Mouse (Mus musculus): Measurements from ENCODE around the gene Polr1a. TPM values are rescaled to one million over a fixed set of nuclear protein-coding genes. Genes with fewer than 3 reads are reported as not detected.

The Polr1a gene
- polyA plus RNA-seq, 1 experiment: 13.1 TPM

DNA sequence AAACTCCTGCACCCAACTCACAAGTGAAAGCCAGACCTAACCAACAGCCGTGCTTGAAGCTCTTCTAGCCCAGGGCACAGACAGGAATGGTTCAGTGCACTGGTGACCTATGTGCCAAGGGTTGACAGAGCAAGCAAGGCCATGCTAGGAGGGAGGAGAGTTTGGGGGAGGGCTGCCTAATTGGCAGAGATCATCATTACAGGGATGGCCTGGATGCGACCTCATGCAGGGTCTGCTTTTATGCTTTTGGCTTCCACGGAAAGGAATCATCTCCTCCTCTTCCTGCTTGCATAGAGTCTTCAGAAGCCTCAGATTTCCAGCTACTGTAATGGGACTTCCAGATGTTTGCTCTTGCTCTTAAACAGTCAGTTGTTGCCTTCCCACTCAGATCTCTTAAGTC, 40.9 kb downstream of the Polr1a start:
- DNase-seq (ENCODE audit: low spot score): no peak

DNA sequence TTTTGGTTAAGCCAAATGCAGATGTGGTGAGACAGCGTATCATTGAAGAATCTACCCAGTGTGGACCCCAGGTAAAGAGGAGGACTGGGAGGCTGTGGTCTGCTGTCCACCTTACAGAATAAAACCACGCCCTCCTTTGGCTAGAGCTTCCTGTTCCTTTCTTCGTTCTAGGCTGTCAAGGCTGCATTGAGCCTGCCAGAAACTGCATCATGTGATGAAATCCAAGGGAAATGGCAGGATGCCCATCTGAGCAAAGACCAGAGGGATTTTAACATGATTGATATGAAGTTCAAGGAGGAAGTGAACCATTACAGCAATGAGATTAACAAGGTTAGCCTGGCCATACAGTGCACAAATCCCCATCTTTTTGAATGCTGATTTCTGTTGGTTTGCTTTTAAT, 41.7 kb downstream of the Polr1a start:
- DNase-seq (ENCODE audit: low spot score): no peak

DNA sequence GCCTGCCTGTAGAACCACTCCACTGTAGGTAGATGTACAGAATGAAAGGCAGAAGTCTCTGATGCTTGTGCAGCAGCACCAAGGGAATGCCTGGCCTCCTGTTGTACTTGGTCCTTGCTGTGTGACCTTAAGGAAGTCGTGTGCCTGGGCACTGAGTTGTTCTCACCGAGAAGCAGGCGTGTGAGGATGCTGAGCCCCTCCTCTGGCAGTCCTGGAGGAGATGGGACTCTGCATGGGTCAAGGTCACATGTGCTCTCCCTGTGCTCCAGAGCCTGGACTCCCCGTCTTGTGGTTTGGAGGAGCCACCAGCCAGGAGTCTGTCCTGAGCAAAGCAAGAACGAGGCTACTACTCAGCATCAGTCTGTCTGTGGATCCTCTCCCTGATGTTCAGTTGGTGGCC, 42.3 kb downstream of the Polr1a start:
- no peak for DNase-seq (ENCODE audit: low spot score)

DNA sequence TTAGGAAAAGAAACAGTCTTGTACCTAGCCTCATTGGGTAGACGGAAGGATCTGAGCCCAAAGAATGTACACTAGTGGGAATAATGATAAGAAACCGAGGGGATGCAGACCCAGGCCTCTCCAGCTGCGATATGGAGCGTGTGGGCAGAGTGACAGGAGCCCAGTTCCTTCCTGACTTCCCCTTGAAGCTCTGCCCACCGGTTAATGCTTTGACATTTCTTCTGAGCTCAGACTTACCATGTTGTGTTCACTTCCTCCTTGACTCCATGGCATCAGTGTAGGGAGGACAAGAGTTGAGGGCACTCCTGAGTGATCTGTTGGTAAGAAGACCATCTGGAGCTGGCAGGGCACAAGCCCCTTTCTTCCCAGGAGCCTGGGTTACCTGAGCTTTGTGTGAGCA, 53.3 kb downstream of the Polr1a start:
- DNase-seq (ENCODE audit: low spot score): no peak

DNA sequence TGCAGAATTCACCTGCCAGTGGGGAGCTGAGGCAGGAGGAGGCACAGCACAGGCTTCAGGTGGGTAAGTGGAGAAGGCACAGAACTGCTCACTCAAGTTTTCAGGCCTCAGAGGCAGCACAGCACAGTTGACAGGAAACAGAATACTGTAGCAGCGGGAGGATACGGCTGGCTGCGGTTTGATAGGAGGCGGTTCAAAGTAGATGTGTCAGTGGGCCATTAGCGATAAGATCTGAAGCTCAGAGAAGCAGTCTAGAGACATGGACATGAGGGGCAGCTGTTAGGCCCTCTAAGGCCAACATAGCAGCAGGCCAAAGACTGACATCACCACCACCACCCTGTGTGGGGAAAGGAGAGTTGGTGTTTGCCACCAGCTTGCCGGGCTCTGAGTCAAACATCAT, 53.9 kb downstream of the Polr1a start:
- no peak for DNase-seq (ENCODE audit: low spot score)

DNA sequence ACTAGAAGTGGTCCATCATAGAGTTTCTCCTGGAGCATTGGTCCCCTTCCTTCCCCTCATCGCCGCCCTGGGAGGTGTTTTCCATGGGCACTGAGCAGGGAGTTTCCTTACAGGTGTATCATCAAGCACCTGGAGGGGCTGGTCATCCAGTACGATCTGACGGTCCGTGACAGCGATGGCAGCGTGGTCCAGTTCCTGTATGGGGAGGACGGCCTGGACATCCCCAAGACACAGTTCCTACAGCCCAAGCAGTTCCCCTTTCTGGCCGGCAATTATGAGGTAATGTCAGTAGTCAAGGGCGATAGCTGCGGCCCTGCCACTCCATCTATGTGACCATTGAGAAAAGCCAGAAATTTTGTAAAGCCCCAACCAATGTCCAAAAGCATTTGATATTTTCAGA, 54.7 kb downstream of the Polr1a start:
- DNase-seq (ENCODE audit: low spot score): no peak

DNA sequence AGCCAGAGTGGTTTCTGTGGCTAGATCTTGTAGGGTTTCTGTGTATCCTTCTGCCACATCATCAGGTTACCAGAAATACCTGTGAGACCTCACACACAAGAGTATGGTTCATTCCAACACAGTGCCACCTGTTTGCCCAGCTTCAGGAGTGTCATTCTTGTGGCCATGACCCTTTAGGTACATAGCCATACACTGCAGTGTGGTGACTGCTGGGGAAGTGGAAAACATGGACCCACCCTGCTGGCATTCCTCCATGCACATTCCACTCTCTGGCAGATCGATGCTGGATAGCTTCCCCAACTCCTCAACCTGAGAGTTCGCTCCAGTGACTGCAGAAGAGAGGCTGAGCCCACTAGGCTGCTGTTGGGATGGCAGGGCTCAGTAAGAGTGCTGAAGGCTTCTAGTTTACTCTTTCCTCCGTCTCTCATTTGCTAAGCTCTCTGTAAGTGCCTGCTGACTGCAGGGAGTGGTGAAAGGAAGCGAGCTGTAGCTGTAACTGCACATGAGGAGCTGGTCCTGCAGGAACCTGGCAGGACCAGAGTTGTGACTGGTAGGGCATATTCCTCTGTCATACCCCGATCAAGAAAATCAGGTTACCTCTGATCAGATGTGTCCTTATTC, 57.9 kb downstream of the Polr1a start:
- no peak for DNase-seq (ENCODE audit: low spot score)

DNA sequence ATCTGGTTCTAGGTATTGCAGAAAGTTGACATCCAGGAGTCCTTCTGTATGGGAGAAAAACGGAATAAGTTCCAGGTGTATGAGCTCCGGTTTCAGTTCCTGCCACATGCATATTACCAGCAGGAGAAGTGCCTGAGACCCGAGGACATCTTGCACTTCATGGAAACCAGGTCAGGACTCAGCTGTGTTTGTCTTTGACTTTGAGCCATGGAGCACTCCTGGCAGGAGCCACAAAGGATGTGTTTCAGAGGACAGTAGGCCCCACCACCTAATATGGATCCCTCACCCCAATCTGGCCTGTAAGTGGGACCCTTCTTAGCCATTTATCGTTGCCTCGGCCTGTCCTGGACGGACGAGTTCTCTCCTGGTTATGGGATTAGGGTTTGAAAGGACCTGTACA, 59.0 kb downstream of the Polr1a start:
- no peak for DNase-seq (ENCODE audit: low spot score)

DNA sequence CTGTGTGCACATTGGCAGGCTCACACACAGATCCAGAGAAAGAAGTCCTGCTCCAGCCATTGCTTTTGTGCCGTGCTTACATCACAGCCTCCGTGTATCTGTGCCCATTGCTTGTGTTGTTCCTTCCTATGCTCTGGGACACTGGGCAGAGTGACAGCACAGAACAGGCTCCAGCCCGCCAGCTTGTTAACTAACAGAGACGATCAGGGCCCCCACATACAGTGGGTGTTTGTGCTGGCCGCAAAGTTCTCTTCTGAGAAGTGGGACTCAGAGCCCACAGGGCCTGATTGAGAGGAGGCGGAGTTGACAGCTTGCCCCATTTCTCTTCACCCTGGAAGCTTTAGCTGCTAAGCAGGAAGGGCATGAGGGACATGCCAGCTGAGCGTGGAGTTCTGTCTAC, 60.6 kb downstream of the Polr1a start:
- DNase-seq (ENCODE audit: low spot score): no peak

DNA sequence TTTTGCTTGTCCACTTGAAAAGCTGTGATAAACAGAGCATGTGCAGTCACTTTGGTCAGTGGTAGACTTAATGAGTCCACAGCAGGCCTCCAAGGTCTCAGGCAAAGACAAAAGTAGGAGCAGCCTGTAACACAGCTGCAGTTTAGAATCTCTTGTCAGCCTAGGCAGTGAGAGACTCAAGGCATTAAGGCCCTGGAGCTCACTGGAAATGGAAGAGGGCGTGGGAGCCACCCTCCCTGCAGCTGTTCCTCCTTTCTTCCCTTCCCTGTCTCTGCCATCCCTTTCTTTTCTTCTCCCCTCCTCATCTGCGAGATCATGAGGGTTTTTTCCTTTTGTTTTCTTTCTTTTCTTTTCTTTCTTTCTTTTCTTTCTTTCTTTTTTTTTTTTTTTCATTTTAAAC, 61.3 kb downstream of the Polr1a start:
- no peak for DNase-seq (ENCODE audit: low spot score)

DNA sequence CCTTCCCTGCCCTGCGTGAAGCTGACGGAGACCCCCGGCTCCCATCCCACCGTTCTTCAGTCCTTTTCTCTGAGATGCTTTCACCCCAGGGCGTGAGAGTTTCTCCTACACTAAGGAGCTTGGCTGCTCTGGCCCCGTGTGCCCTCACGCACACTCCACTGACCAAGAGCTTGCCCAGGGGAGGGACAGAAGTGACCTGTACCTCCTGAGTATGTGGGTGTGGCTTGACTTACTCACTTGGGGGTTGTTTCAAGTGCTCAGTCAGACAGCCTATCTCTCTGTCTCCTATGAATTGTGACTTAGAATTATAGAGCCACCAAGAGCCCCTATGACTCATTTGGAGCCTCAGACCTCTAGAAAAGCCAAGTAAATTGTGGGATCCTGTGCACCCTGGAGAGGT, 67.7 kb downstream of the Polr1a start:
- no peak for DNase-seq (ENCODE audit: low spot score)

DNA sequence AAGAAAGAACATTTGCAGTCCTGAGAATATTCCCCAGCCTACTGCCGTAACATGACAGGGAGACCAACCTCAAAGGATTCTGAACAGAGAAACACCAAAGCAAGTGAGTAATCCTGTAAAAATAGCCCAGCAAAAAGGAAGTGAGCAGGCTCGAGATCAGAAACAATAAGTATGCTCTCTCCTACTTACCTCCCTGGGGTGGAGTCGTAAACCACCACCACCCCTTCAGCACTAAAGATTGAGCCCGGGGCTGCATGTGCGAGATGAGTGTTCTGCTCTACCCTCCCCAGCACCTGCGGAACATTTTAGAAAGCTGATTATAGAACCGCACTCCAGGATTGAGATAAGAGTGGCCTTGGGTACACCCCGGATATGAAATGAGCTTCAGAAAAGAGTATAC, 71.3 kb downstream of the Polr1a start:
- DNase-seq (ENCODE audit: low spot score): no peak

DNA sequence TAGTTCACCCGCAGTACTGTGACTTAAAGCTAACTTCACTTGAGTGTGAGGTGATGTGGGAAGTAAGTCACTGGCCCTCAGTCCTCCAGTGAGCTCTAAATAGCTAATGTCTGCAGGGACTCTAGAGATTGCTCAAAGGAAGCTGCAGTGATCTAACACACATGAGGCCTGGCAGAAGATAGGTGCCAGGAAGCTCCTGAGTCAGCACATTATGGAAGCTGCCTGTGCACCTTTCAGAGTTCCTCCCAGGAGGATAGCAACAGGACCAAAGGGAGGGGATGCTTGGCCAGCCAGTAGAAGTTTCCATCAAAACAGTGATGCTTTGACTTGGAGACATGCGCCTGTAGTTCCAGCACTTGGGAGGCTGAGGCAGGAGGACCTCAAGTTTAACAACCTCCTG, 71.7 kb downstream of the Polr1a start:
- DNase-seq (ENCODE audit: low spot score): no peak

DNA sequence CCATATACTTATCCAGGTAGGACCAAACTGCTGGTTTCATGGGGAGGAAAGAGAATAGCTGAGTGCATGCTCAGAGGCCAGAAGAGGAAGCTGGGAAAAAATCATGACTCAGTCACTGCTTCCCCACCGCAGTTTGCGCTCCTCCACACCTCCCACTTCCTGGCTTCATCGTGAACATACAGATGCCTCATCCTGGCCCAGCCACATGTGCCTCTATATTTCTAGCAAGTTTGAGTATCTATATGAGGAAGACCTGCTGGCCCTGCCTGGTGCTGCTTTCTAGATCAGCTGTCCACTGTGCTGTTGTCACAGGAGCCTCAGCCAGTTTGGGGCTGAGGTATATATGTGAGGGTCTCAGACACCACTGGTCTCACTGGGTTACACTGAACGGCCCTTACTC, 72.6 kb downstream of the Polr1a start:
- no peak for DNase-seq (ENCODE audit: low spot score)

DNA sequence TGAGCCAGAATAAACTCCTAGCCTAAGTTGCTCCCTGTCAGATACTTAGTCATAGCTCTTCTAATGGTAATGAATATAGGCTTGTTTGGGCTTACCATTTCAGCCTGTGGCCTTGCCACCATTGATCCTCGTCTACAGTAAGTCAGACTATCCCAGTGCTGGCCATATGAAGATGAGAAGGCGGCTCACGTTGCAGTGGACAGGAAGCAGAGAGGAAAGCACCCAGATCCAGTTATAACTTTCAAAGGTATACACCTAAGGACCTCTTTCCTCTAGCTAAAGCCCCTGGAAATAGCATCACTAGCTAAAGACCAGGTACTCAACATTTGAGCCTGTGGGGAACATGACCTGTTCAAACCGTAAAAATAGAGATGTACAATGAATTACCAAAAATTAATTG, 77.1 kb downstream of the Polr1a start:
- no peak for DNase-seq (ENCODE audit: low spot score)

DNA sequence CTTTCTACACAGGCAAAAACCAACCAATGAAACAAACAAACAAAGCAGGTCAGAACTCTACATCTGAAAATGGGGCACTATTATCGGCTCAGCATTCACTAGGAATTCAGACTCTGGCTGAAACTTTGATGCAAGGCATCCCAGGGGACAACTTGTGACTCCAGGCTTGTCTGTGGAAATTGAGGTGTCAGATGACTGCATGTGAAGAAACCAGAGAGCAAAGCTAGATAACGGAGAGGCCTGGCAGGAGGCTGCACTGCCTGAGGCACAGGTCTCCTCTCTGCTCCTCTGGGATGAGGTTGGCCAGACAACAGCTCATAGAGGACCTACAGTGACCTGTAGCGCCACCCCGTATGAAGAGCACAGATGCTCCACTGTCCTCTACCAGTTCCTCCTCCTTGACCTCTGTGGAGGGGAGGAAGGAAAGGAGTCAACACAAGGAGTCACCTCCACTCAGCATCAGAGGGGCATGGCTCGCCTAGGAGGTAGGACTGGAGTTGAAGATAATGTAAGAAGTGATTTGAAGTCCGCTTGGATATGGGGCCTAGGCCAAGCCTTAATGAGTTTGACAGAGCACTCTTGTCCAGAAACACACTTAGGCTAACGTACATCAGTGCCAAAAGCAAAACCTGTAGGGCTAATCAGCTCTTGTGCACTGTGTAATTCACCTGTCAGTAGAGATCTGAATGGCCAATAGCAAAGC, 78.8 kb downstream of the Polr1a start:
- no peak for DNase-seq (ENCODE audit: low spot score)

DNA sequence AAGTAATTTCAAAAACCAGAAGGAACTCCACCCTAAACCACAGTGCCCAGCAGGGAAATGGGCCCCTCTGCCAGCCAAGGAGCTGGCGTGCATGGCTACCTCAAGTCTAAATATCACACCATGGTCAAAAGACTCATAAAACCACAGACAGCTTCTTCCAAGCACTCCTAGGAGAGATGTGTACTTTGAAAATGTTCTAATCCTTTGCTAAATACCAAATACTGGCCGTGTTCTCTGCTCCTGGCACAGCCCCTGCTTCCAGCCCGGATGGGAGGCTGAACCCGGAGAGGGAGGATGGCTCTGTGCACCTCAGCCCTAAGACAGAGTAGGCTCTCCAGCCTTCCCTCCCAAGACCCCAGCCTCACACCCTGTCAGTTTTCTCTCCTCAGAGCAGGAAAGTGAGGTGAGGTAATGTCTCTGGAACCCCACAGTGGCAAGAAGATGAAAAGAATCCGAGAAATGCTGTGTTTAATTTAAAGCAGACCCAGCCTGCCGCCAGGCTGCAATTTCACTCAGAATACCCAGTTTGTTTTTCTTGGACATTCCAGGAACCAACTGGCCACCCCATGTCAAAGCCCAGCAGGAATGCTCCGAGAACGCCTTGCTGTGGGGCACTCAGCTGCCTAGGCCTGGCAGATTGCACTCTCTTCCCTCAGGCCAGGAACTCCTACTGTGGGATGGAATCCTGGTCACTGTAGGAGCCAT, 80.9 kb downstream of the Polr1a start:
- no peak for DNase-seq (ENCODE audit: low spot score)

DNA sequence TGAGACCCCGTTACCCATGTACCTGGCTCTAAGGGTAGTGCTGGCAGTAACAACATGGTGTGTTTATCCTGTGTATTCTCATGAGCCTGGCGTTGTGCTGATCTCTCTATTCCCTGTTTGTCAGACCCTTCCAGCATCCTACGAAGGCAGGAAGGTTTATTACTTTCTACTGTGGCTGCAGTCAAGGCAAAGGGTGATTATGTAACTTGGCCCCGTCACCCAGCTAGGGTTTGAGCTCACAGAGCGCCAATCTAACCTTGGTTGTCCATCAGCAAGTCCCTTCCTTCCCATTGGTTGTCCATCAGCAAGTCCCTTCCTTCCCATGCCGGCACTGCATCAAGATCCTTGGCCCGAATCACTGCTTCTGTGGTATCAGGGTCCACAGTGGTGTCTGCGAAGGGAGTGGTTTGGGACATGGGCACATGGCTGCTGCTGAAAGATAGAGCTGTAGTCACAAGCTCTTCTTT, 81.6 kb downstream of the Polr1a start:
- DNase-seq (ENCODE audit: low spot score): no peak

DNA sequence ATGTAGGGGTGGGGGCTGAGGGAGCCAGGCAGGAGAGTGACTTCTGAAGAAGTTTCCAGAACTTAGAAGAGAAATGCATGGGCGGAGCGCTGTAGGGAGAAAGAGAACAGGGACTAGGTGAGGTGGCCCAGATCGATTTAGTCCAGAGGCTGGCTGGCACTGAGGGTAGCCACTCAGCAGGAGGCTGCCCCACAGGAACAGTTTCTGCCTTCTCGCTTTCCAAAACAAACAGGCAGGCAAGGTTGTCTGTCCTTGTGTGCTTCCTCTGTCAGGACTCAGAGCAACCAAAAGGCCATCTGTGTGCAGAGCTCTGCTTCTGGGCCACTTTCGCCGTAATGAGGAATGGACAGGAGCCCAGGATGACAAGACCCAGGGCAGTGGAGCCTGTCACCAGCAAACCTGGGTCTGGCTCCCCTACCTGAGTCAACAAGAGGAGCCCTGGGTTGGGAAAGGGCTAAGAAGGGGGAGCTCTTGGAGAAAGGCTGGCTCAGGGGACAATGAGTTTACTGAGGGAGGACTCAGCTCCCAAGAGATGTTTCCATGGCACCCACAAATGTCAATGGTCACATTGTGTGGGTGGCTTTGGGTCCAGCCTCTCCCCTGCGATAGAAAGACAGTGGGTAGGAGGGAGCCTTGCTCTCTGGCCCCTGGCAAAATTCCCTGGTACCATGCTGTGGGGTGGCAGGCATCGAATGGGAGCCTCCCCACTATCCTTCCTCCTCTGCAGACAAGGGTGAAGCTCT, 82.5 kb downstream of the Polr1a start:
- no peak for DNase-seq (ENCODE audit: low spot score)

DNA sequence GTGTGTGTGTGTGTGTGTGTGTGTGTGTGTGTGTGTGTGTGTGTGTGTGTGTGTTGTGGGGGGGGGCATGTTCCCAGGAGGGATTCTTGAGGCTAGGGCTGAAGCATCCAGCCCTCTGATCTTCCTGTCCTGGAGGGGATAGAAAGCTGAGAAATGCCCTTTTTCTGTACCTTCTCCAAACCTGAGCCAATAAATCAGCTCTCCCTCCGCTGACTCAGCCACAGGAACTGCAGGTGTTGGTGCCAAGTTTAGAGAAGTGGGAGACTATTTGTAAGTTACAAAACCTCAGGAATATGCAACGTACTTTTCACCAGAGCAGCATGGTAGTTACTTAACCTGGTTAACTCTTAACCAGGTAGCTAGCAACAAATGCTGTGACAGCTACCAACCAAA, 83.1 kb downstream of the Polr1a start:
- no peak for DNase-seq (ENCODE audit: low spot score)

DNA sequence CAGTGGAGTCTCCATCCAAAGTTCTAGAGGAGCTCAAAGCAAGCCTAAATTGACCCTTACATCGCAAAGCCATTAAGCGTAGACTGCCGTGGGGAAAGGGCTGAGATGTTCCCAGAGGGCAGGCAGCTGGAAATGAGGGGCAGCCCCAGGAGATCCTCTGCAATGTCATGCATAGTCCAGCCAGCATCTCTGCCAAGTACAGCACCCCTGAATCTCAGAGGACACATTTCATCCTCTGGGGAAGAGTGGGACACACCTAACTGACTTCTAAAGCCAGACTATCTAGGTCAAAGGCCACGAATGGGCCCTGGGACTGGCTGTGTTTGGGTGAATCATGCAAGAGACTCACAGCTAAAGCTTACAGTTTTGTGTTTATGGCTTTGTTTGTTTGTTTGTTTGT, 85.2 kb downstream of the Polr1a start:
- DNase-seq (ENCODE audit: low spot score): no peak

DNA sequence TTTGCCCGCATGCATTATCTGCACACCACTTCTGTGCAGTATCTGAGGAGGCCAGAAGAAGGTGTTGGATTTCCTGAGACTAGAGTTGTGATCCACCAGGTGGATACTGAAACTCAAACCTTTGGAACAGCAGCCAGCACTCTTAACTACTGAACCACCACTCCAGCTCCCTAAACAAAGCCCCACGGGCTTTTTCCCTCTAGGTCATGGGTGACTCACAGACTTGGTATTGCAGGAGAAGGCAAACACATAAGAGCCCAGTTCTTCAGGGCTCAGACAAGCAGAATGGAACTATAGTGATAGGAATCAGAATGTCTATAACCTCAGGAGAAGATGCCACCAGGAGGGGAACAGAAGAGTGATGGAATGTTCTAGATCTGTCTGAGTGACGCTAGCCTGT, 86.2 kb downstream of the Polr1a start:
- no peak for DNase-seq (ENCODE audit: low spot score)

DNA sequence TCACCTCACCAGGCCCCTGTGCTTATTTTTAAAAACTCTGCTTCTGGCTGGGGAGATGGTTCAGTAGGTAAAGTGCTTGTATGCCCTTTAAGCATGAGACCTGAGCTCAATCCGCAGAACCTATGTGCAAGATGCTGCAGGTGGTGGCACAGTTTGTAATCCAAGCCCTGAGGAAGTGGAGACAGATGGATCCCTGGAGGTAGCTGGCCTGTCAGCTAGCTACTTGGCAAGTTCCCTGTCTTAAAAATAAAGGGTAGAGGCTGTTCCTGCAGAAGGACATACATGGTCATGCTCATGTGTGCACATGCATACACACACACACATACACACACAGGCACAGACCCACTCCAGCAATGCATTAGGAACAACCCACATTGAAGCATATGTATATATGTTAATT, 88.4 kb downstream of the Polr1a start:
- no peak for DNase-seq (ENCODE audit: low spot score)

Data from urinary bladder, adult 2 months (tissue).